Mouse (Mus musculus) skeletal muscle tissue, adult 2 months (tissue): ENCODE measurements at regions not wholly inside any gene's neighbourhood (a gene's known extent, or its start where the extent isn't known, plus 50 kb on each side); places are given as distances from the start of the nearest gene placed in this dataset.

ENCODE experiments used
- DNase-seq: peaks from one replicate; pipeline ENCODE4 v3.0.0-alpha.2; 2012; ENCODE audit warnings: low read depth, low spot score

GRCm38 (mm10) chr8:30946154-30947065, 2482.1 kb upstream of the 5930422O12Rik start:
- DNase-seq = no peak

DNA sequence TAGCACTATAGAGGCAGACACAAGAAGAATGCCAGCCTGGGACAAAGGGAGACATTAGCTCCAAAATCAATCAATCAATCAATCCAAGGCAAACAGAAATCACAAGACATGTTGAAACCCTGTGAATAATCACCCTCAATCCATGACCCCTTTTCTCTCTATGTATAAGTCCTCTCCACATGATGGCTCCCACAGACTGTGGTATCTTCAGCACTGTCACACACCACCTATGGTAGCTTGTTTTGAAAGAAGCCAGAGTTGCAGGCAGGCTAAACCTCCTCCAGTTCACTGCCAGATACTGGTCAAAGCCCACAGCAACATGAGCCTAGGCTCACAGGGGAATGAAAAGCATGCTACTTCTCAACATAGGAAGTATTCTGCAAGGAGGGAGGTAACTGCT, 2475.7 kb upstream of the 5930422O12Rik start:
- DNase-seq = no peak

DNA sequence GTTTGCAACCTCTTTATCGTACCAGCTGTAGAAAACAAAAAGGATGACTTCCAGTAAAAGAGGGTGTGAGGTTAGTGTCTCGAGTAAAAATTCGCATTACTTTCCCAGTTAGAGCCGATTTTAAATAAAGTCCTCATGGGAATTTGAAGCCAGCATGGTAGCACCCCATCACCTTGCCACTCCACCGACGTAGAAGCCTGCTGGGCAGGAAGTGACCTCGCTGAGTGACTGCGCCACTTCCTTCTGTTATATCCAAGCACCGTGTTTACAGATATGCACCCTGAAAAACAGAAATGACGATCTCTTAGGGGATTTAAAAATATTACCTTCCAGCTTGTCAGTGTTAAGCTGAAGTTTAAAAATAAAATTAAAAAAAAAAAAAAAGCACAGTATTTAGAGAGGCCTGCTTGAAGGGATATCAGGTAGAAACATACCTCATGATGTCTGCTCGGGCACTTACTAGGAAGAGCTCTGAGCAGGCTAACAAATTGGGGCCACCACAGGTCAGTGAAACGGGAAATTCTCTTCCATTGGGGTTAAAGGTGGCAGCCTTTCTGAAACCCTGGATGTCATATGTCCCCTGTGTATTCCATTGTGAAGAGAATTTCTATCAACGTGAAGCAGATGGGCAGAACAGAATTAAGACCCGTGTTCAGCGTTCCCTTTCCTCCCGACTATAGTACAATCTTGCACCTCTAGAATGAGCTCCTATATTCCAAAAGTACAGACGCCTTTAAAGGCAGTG, 2468.9 kb upstream of the 5930422O12Rik start:
- DNase-seq = no peak

GRCm38 (mm10) chr8:30960486-30960885, 2468.0 kb upstream of the 5930422O12Rik start:
- DNase-seq = no peak

- no peak for DNase-seq
Measured at GRCm38 (mm10) chr8:30962207-30962606, 2466.3 kb upstream of the 5930422O12Rik start.

GRCm38 (mm10) chr8:30982814-30983213, 2445.7 kb upstream of the 5930422O12Rik start:
- no peak for DNase-seq

DNA sequence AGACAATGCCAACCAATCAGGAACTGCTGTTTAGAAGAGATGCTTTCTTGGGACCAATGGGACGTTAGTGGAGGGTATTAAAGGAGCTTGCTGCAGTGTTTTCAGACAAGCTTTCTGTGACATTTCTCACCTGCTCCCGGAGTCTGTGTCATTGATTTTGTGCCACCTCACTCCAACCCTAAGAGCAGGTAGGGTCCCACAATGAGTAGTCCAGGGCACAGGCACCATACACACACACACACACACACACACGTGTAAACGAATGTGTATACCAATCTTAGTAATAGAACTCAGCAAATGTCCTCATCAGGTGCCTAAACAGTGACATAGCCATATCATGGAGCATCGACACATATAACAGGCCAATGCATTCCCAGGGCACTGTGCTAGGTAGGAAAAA, 2440.5 kb upstream of the 5930422O12Rik start:
- DNase-seq = no peak

- no peak for DNase-seq
Measured at GRCm38 (mm10) chr8:30998657-30999056, 2429.9 kb upstream of the 5930422O12Rik start.

DNA sequence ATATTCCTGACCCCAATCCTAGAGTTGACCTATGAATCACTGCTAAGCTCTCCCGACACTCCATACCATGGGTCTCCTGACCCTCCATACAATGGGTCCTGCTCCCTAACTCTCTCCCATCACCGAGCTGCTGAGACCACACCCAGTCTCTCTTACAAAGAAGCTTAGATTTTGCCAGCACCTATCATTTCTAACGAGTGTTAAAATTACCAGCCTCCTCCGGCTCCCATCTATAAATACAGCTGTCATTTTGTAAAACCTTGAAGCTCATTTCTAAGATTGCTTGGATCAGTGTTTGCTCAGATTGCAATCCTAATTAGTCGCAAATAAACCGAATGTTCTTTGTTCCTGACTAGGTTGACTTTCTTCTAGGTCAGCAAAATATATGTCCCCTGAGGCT, 2428.4 kb upstream of the 5930422O12Rik start:
- DNase-seq = no peak

DNA sequence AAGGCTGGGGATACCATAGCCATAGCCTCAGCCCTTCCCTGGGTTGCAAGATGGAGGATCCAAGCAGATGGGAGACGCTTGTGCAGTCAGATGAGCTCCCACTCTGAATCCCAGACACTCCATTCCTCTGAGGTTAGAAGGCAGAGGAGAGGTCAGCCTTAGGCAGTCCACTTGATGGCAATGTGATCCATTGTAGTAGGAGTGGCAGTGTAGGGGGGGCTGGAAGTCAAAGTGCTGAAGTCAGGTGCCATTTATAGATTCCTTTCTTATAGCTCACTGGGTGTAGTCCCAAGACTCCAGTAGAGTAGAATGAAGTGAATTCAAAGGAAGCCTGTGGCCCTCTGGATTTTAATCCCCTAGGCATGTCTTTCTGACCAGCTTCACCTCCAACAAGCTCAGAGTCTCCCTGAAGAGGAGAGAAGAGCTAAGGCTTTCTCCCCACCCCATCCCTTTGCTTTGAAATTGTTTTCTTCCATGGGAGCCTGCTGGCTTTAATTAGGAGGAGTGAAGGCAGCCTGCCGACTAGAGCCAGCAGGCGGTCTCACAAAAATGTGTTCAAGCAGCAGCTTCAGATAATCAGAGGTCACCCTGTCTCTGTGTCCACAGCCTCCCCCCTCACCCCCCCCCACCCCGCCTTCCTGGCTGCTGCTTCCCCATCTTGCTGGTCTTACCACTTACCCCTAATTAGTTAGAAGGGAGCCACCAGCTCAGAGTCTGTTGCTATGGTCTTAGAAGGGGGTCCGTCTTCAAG, 2426.4 kb upstream of the 5930422O12Rik start:
- no peak for DNase-seq

DNA sequence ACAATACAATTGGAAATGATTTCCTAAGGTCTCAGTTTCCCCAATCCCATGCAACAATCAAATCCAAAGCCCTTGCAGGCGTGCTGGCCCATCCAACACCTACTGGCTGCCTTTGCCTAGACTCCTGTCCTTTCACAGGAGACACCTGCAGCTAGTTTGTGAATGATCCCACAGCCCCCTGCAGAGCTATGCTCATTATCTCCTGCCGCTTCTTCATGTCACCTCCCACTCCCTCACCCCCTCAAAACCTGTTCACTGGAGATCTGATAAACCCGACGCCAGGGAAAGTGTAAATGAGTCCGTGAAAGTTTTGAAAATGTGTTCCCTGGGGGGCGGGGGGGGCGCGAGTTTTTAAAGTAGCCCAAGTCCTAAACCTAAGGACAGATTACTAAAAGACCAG, 2420.2 kb upstream of the 5930422O12Rik start:
- DNase-seq = no peak

- DNase-seq = no peak
Measured at GRCm38 (mm10) chr8:31012068-31012467, 2416.4 kb upstream of the 5930422O12Rik start.

DNA sequence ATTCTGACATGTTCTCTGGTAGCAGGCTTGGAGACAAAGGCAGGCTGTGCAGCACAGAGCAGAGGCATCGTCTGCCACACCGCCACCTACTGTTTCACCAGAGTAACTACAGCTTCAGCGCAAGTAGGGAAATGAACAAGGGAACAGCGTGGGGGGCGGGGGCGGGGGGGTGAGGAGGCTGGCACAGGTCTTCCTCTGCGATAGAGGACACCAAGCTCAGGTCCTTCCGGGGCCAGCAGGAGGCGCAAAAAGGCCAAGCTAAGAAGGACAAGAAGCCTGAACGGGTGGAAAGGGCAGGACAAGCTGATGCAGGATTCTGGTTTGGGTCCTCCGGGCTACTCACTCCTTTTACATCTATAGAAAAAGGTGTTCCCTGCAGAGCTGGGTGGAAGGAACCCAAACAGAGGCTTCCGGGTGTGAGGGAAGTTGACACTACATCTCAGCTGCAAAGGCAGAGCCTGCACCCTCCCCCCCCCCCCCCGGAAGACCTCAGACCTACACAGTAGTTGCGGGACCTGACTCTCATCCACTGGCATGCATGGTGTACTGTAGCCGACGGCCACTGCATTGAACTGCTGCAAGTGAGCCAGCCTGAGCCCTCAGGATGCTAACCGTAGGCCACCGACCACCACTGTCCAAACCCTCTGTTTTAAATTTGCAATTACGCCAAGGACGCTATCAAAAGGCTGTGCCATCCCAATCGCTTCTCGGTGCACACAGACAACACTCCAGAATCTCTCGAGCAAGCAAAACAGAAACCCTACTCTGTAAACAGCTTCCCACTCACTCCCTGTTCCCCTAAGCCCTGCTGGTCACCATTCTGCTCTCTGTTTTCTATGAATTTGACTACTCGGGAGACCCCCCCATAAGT, 2396.6 kb upstream of the 5930422O12Rik start:
- peak; percentile 56 for DNase-seq

DNA sequence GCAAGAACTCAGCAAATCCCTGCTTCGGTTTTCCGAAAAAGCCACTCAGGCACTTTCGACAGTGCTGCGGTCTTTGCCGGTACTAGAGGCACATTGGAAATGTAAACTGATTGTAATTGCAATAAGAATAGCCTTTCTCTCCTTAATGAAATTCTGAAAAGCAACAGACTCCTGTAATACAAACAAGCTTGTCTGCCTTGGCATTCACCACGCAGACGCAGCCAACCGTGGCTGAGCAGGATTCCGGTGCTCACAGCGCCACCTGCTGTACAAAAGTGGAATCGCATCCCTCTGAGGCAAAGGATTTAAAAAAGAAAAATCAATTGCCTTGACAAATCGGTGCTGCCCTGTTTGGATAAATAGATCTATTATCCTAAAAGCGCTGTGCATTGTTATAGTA, 2395.2 kb upstream of the 5930422O12Rik start:
- DNase-seq = peak; percentile 73

GRCm38 (mm10) chr8:31036892-31037291, 2391.6 kb upstream of the 5930422O12Rik start:
- DNase-seq = no peak
